Mouse (Mus musculus) gastrocnemius, adult 2 months (tissue): ENCODE data around the gene Gjb1. TPM values are rescaled to one million over a fixed set of nuclear protein-coding genes. Genes with fewer than 3 reads are reported as not detected.

Source experiments
- DNase-seq: peaks from one replicate; pipeline ENCODE4 v3.0.0; 2022
- H3K27ac ChIP-seq: fragments of 200-600 bp; 2 replicates; pipeline ENCODE4 v1.8.1; 2022; ENCODE audit warnings: mild to moderate bottlenecking
- H3K4me3 ChIP-seq: fragments of 200-600 bp; 2 replicates; pipeline ENCODE4 v1.8.1; 2022; ENCODE audit warnings: mild to moderate bottlenecking, moderate library complexity
- CTCF ChIP-seq: fragments of 200-600 bp; IDR thresholded peaks from 2 replicates; pipeline ENCODE4 v1.8.1; 2022; ENCODE audit warnings: antibody characterized with exemption, mild to moderate bottlenecking, moderate library complexity
- intact Hi-C: fragments of 180-260 bp; cut with DNase I; formaldehyde crosslinking; loops from one replicate; pipeline ENCODE4 v1.15.1; 2025
- total RNA-seq, 2 experiments: library from RNA; stranded (reverse); gene quantifications; 2 replicates each; pipeline ENCODE4 v1.2.3; 2021

Gene Gjb1
- total RNA-seq, 2 experiments from 2014 or later = 0.14 to 0.20 TPM

- no peak for TF ChIP-seq CTCF
- DNase-seq = no peak
- intact Hi-C loops = no loop called here
- no peak overlapping the region for H3K27ac ChIP-seq
- H3K4me3 ChIP-seq = no peak overlapping the region
Observed at GRCm38 (mm10) chrX:101370573-101370972, 5.6 kb upstream of the Gjb1 start.

- no peak overlapping the region for H3K4me3 ChIP-seq
- H3K27ac ChIP-seq = no peak overlapping the region
- DNase-seq = no peak
- intact Hi-C loops = no loop called here
- TF ChIP-seq CTCF = no peak
Observed at GRCm38 (mm10) chrX:101372946-101373345, 3.2 kb upstream of the Gjb1 start.

- TF ChIP-seq CTCF = no peak
Observed at GRCm38 (mm10) chrX:101377076-101377475, 898 bp downstream of the Gjb1 start.

GRCm38 (mm10) chrX:101379744-101380143, 3.6 kb downstream of the Gjb1 start:
- no peak for TF ChIP-seq CTCF
- no peak overlapping the region for H3K4me3 ChIP-seq
- intact Hi-C loops = no loop called here
- no peak overlapping the region for H3K27ac ChIP-seq
- no peak for DNase-seq

More at GRCm38 (mm10) chrX:101377076-101377475, 898 bp downstream of the Gjb1 start:
- intact Hi-C loops = no loop called here
- Histone ChIP-seq H3K4me3 (no peak overlapping the region), H3K27ac (no peak overlapping the region)
- DNase-seq = no peak

- no peak for DNase-seq
- TF ChIP-seq CTCF = no peak
- intact Hi-C loops = no loop called here
- Histone ChIP-seq H3K4me3 (no peak overlapping the region), H3K27ac (no peak overlapping the region)
Observed at GRCm38 (mm10) chrX:101383455-101383854, 7.3 kb downstream of the Gjb1 start.

GRCm38 (mm10) chrX:101384439-101385137, 8.4 kb downstream of the Gjb1 start:
- no peak for TF ChIP-seq CTCF
- no peak overlapping the region for H3K27ac ChIP-seq
- intact Hi-C loops = no loop called here
- peak overlapping the region; percentile 18; the same call in 1 of the 2 replicates for H3K4me3 ChIP-seq
- no peak for DNase-seq

GRCm38 (mm10) chrX:101386222-101386621, 10.0 kb downstream of the Gjb1 start:
- H3K27ac ChIP-seq = no peak overlapping the region
- intact Hi-C loops = no loop called here
- H3K4me3 ChIP-seq = no peak overlapping the region
- TF ChIP-seq CTCF = no peak
- DNase-seq = no peak

GRCm38 (mm10) chrX:101388866-101389537, 12.8 kb downstream of the Gjb1 start:
- TF ChIP-seq CTCF = no peak
- H3K27ac ChIP-seq = no peak overlapping the region
- intact Hi-C loops = no loop called here
- no peak overlapping the region for H3K4me3 ChIP-seq
- no peak for DNase-seq

GRCm38 (mm10) chrX:101394341-101394740, 18.2 kb downstream of the Gjb1 start:
- Histone ChIP-seq H3K27ac (no peak overlapping the region), H3K4me3 (no peak overlapping the region)
- intact Hi-C loops = no loop called here
- DNase-seq = no peak
- no peak for TF ChIP-seq CTCF

- no peak for TF ChIP-seq CTCF
- intact Hi-C loops = no loop called here
- no peak overlapping the region for H3K27ac ChIP-seq
- no peak for DNase-seq
- no peak overlapping the region for H3K4me3 ChIP-seq
Observed at GRCm38 (mm10) chrX:101396459-101396858, 20.3 kb downstream of the Gjb1 start.

- peak; percentile 55 for TF ChIP-seq CTCF
- Histone ChIP-seq H3K27ac (peak overlapping the region; percentile 91), H3K4me3 (peak overlapping the region; percentile 72)
- intact Hi-C loops = loop anchor here (5.0 kb wide), 1 partner anchor 87 kb away; no protein-coding TSS in a partner anchor
- peak; percentile 61 for DNase-seq
Observed at GRCm38 (mm10) chrX:101418946-101419724, 43.0 kb downstream of the Gjb1 start.

GRCm38 (mm10) chrX:101419725-101420699, 43.8 kb downstream of the Gjb1 start:
- intact Hi-C loops = loop anchor here (5.0 to 10.0 kb wide), 2 partner anchors 88 to 95 kb away; no protein-coding TSS in a partner anchor
- DNase-seq = peak; percentile 93
- no peak for TF ChIP-seq CTCF
- H3K27ac ChIP-seq = peak overlapping the region; percentile 91
- peak overlapping the region; percentile 72 for H3K4me3 ChIP-seq
